Mouse (Mus musculus) limb, embryonic 11.5 days (tissue): ENCODE results near the gene Prss22. TPM values are rescaled to one million over a fixed set of nuclear protein-coding genes. Genes with fewer than 3 reads are reported as not detected.

Experiments used
- ATAC-seq: fragments of 200-750 bp; cut with Nextera tagmentation; 2 replicates; pipeline ENCODE4 v1.8.0; 2017; ENCODE audit warnings: low read depth; ENCODE audit not compliant: insufficient number of reproducible peaks, low FRiP score, low TSS enrichment
- DNase-seq: peaks from one replicate; pipeline ENCODE4 v3.0.0-alpha.2; 2015; ENCODE audit warnings: low spot score
- H3K27ac ChIP-seq: fragments of 300-500 bp; sonication (generic); replicated peaks from 2 replicates; pipeline ENCODE4 v1.5.1; 2014; ENCODE audit warnings: low read depth, mild to moderate bottlenecking, low read length
- H3K27me3 ChIP-seq: fragments of 300-500 bp; sonication (generic); 2 replicates; pipeline ENCODE4 v1.6.1; 2014; ENCODE audit warnings: mild to moderate bottlenecking, low read length, mixed read lengths; ENCODE audit not compliant: control insufficient read depth, insufficient read depth
- H3K36me3 ChIP-seq: fragments of 300-500 bp; sonication (generic); 2 replicates; pipeline ENCODE4 v1.6.1; 2014; ENCODE audit warnings: mild to moderate bottlenecking, low read length, moderate library complexity, mixed read lengths; ENCODE audit not compliant: control insufficient read depth, insufficient read depth
- H3K4me1 ChIP-seq: fragments of 300-500 bp; sonication (generic); 2 replicates; pipeline ENCODE4 v1.6.1; 2014; ENCODE audit warnings: low read length, mixed read lengths; ENCODE audit not compliant: control insufficient read depth, insufficient read depth
- H3K4me2 ChIP-seq: fragments of 300-500 bp; sonication (generic); 2 replicates; pipeline ENCODE4 v1.6.1; 2014; ENCODE audit warnings: low read depth, mild to moderate bottlenecking, moderate library complexity; ENCODE audit not compliant: severe bottlenecking
- H3K4me3 ChIP-seq: fragments of 300-500 bp; sonication (generic); 2 replicates; pipeline ENCODE4 v1.5.1; 2014; ENCODE audit warnings: low read depth, low read length
- H3K9ac ChIP-seq: fragments of 300-500 bp; sonication (generic); 2 replicates; pipeline ENCODE4 v1.6.1; 2014; ENCODE audit warnings: mild to moderate bottlenecking, low read length
- H3K9me3 ChIP-seq: fragments of 300-500 bp; sonication (generic); 2 replicates; pipeline ENCODE4 v1.6.1; 2016; ENCODE audit warnings: low read length; ENCODE audit not compliant: control insufficient read depth
- WGBS: fragments of 180-500 bp; shearing (Covaris S2); extraction: QIAGEN DNeasy Blood & Tissue Kit; methylation state at CpG from one replicate; pipeline ENCODE4 v1.1.7; 2014; 5-methylcytosine and 5-hydroxymethylcytosine counted together
- polyA plus RNA-seq: library from polyadenylated mRNA; unstranded; fragments of >200 nt; fragmentation: Nextera tagmentation; extraction: Ambion mirVana; gene quantifications from 2 replicates; pipeline ENCODE4 v1.2.1, GENCODE M21; 2014

Prss22 gene
- polyA plus RNA-seq, 1 experiment from 2014 or later = 0.99 TPM

- Histone ChIP-seq H3K27me3 (no peaks in the 10 kb centered on the region), H3K4me1 (no peaks in the 10 kb centered on the region), H3K9ac (no peak overlapping the region), H3K9me3 (no peaks in the 10 kb centered on the region), H3K4me2 (no peak overlapping the region), H3K4me3 (no peak overlapping the region), H3K36me3 (no peaks in the 10 kb centered on the region), H3K27ac (no peak overlapping the region)
- ATAC-seq = no peak
- DNase-seq = no peak
- 85% methylated on average over 9 of the region's 9 CpGs for WGBS
These were observed 26.6 kb downstream of the Prss22 start for GRCm38 (mm10) chr17:23971315-23971714.

GRCm38 (mm10) chr17:23969231-23969630, 28.7 kb downstream of the Prss22 start:
- DNase-seq = peak; percentile 84
- Histone ChIP-seq H3K4me2 (no peak overlapping the region), H3K4me3 (no peak overlapping the region), H3K27ac (no peak overlapping the region), H3K36me3 (no peaks in the 10 kb centered on the region), H3K4me1 (no peaks in the 10 kb centered on the region), H3K9me3 (no peaks in the 10 kb centered on the region), H3K9ac (no peak overlapping the region), H3K27me3 (no peaks in the 10 kb centered on the region)
- 0% methylated on average over 1 of the region's 1 CpGs for WGBS
- ATAC-seq = no peak

- DNase-seq = no peak
- no peak overlapping the region for H3K27ac ChIP-seq
- H3K9me3 ChIP-seq = no peaks in the 10 kb centered on the region
- H3K9ac ChIP-seq = no peak overlapping the region
- no peak overlapping the region for H3K4me2 ChIP-seq
- WGBS = 54% methylated on average over 2 of the region's 2 CpGs
- H3K36me3 ChIP-seq = no peaks in the 10 kb centered on the region
- ATAC-seq = no peak
- no peaks in the 10 kb centered on the region for H3K4me1 ChIP-seq
- H3K27me3 ChIP-seq = no peaks in the 10 kb centered on the region
- no peak overlapping the region for H3K4me3 ChIP-seq
These were observed 29.1 kb downstream of the Prss22 start for GRCm38 (mm10) chr17:23968780-23969179.

- no peaks in the 10 kb centered on the region for H3K27me3 ChIP-seq
- no peak for DNase-seq
- H3K36me3 ChIP-seq = no peaks in the 10 kb centered on the region
- no peak overlapping the region for H3K9ac ChIP-seq
- no peaks in the 10 kb centered on the region for H3K4me1 ChIP-seq
- no peak overlapping the region for H3K4me3 ChIP-seq
- 84% methylated on average over 10 of the region's 10 CpGs for WGBS
- no peak overlapping the region for H3K4me2 ChIP-seq
- no peak overlapping the region for H3K27ac ChIP-seq
- ATAC-seq = no peak
- no peaks in the 10 kb centered on the region for H3K9me3 ChIP-seq
These were observed 31.1 kb downstream of the Prss22 start for GRCm38 (mm10) chr17:23966658-23967401.

- no peaks in the 10 kb centered on the region for H3K9me3 ChIP-seq
- DNase-seq (no peak), ATAC-seq (no peak)
- H3K36me3 ChIP-seq = no peaks in the 10 kb centered on the region
- H3K4me3 ChIP-seq = no peak overlapping the region
- no peak overlapping the region for H3K4me2 ChIP-seq
- H3K27me3 ChIP-seq = no peaks in the 10 kb centered on the region
- WGBS = 60% methylated on average over 6 of the region's 6 CpGs
- no peak overlapping the region for H3K27ac ChIP-seq
- H3K4me1 ChIP-seq = no peaks in the 10 kb centered on the region
- no peak overlapping the region for H3K9ac ChIP-seq
These were observed 32.0 kb downstream of the Prss22 start for GRCm38 (mm10) chr17:23965805-23966425.

GRCm38 (mm10) chr17:23961573-23962122, 36.3 kb downstream of the Prss22 start:
- Histone ChIP-seq H3K9ac (no peak overlapping the region), H3K4me1 (no peaks in the 10 kb centered on the region), H3K9me3 (no peaks in the 10 kb centered on the region), H3K4me3 (no peak overlapping the region), H3K27ac (no peak overlapping the region), H3K27me3 (no peaks in the 10 kb centered on the region), H3K36me3 (no peaks in the 10 kb centered on the region), H3K4me2 (no peak overlapping the region)
- no peak for ATAC-seq
- 73% methylated on average over 4 of the region's 4 CpGs for WGBS
- no peak for DNase-seq

GRCm38 (mm10) chr17:23960084-23960738, 37.7 kb downstream of the Prss22 start:
- no peak overlapping the region for H3K27ac ChIP-seq

GRCm38 (mm10) chr17:23955174-23955573, 42.7 kb downstream of the Prss22 start, which contains the start of gene Sbpl:
Gene Sbpl (minus strand): TSS chr17:23955274.
- Histone ChIP-seq H3K4me3 (no peak within 1 kb of the TSS), H3K4me1 (no peaks in the 10 kb centered on the region), H3K9me3 (no peaks in the 10 kb centered on the region), H3K27me3 (no peaks in the 10 kb centered on the region), H3K4me2 (no peak within 1 kb of the TSS), H3K9ac (no peak within 1 kb of the TSS), H3K36me3 (no peaks in the 10 kb centered on the region), H3K27ac (no peak within 1 kb of the TSS)
- WGBS = 85% methylated on average over 5 of the region's 5 CpGs
- DNase-seq (no peak), ATAC-seq (no peak)

More at GRCm38 (mm10) chr17:23960084-23960738, 37.7 kb downstream of the Prss22 start:
- no peak overlapping the region for H3K4me2 ChIP-seq
- H3K9me3 ChIP-seq = no peaks in the 10 kb centered on the region
- no peaks in the 10 kb centered on the region for H3K4me1 ChIP-seq
- peak overlapping the region; percentile 8 for H3K9ac ChIP-seq
- H3K4me3 ChIP-seq = no peak overlapping the region
- DNase-seq = peak; percentile 92
- H3K27me3 ChIP-seq = no peaks in the 10 kb centered on the region
- 41% methylated on average over 3 of the region's 3 CpGs for WGBS
- ATAC-seq = peak; percentile 90
- no peaks in the 10 kb centered on the region for H3K36me3 ChIP-seq
